Mouse (Mus musculus) embryonic facial prominence, embryonic 15.5 days (tissue): ENCODE measurements around the gene Ccm2l. TPM values are rescaled to one million over a fixed set of nuclear protein-coding genes. Genes with fewer than 3 reads are reported as not detected.

Experiments used
- ATAC-seq: fragments of 200-750 bp; cut with Nextera tagmentation; 2 replicates; pipeline ENCODE4 v1.8.0; 2017; ENCODE audit warnings: low read depth, moderate TSS enrichment; ENCODE audit not compliant: insufficient number of reproducible peaks, low FRiP score, low TSS enrichment
- H3K27ac ChIP-seq: fragments of 300-500 bp; sonication (generic); replicated peaks from 2 replicates; pipeline ENCODE4 v1.5.1; 2015; ENCODE audit warnings: mild to moderate bottlenecking, inconsistent platforms
- H3K27me3 ChIP-seq: fragments of 300-500 bp; sonication (generic); 2 replicates; pipeline ENCODE4 v1.6.1; 2015; ENCODE audit warnings: inconsistent platforms
- H3K36me3 ChIP-seq: fragments of 300-500 bp; sonication (generic); 2 replicates; pipeline ENCODE4 v1.6.1; 2015; ENCODE audit warnings: mild to moderate bottlenecking, inconsistent platforms
- H3K4me1 ChIP-seq: fragments of 300-500 bp; sonication (generic); 2 replicates; pipeline ENCODE4 v1.6.1; 2015; ENCODE audit warnings: inconsistent platforms
- H3K4me2 ChIP-seq: fragments of 300-500 bp; sonication (generic); replicated peaks from 2 replicates; pipeline ENCODE4 v1.6.1; 2015; ENCODE audit warnings: mild to moderate bottlenecking, inconsistent platforms
- H3K4me3 ChIP-seq: fragments of 300-500 bp; sonication (generic); replicated peaks from 2 replicates; pipeline ENCODE4 v1.5.1; 2015; ENCODE audit warnings: mild to moderate bottlenecking, inconsistent platforms
- H3K9ac ChIP-seq: fragments of 300-500 bp; sonication (generic); 2 replicates; pipeline ENCODE4 v1.6.1; 2015; ENCODE audit warnings: inconsistent platforms
- H3K9me3 ChIP-seq: fragments of 300-500 bp; sonication (generic); replicated peaks from 2 replicates; pipeline ENCODE4 v1.6.1; 2016; ENCODE audit warnings: inconsistent platforms
- WGBS: fragments of 180-500 bp; shearing (Covaris S2); methylation state at CpG from one replicate; pipeline ENCODE4 v1.1.7; 2015; 5-methylcytosine and 5-hydroxymethylcytosine counted together
- polyA plus RNA-seq: library from polyadenylated mRNA; unstranded; fragments of >200 nt; fragmentation: Nextera tagmentation; extraction: Ambion mirVana; gene quantifications from 2 replicates; pipeline ENCODE4 v1.2.1, GENCODE M21; 2015

Gene Ccm2l
- polyA plus RNA-seq, 1 experiment from 2014 or later, result 3.0 TPM

GRCm38 (mm10) chr2:153107802-153108201, 42.0 kb downstream of the Ccm2l start:
- Histone ChIP-seq H3K4me3 (peak overlapping the region; percentile 43), H3K27ac (no peak overlapping the region), H3K36me3 (no peaks in the 10 kb centered on the region), H3K9me3 (no peaks in the 10 kb centered on the region), H3K27me3 (peaks cover 52% of the 10 kb centered on the region), H3K4me2 (peak overlapping the region; percentile 72), H3K9ac (no peak overlapping the region), H3K4me1 (peaks cover 20% of the 10 kb centered on the region)
- no peak for ATAC-seq
- 3% methylated on average over 15 of the region's 15 CpGs for WGBS

DNA sequence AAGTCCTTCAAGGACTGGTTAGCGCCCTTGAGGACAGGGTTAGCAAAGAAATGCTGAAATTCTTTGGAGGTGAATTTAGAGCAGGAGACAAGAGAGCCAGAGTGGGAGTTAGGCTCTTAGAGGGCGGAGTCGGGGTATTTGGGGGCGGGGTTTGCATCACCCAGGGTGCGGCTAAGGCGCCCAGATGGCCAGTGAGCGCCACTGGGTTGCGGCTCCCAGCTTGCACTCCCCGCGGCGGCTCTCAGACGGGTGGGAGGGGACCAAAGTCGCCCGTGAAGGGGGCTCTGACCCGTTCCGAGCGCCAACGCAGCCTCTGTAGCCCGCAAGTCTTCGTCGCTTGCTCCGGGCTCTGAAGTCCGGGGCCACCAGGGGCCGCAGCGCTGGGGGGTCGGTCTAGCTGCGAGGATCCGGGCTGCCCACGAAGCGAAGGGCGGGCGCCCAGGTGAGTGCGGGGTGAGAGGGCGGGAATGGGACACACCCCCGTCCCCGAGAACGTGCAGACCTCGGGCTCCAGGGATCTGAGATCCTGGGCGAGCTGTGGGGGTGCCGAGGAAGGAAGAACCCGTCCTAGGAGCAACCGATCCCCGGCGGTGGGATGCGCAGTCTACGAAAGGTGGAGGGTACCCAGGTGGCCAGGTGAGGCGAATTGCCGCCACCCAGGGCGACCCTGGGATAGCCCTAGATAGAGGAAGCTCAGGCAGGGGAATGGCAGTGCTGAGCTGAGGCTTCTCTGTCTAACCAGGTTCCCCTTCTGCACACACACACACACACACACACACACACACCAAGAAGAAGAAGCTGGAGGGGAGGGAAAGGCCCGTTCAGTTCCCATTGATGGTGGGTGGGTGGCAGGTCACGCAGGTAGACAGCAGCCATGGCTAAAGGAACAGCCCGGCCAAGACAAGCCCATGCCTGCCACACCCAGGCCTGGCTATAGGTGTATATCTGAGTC, 42.8 kb downstream of the Ccm2l start, which contains the start of gene Hck:
Hck (plus strand) TSS at position 156 of the 952 bp plus-strand sequence.
- H3K9me3 ChIP-seq, result no peaks in the 10 kb centered on the region
- WGBS, result 4% methylated on average over 52 of the region's 52 CpGs
- H3K4me2 ChIP-seq, result peak within 1 kb of the TSS; percentile 72
- 0 out of 2 replicates have a peak, but pooled peaks have one; percentile 61 for ATAC-seq
- peaks cover 20% of the 10 kb centered on the region for H3K4me1 ChIP-seq
- peaks cover 52% of the 10 kb centered on the region for H3K27me3 ChIP-seq
- peak within 1 kb of the TSS; percentile 43 for H3K4me3 ChIP-seq
- no peak within 1 kb of the TSS for H3K27ac ChIP-seq
- no peaks in the 10 kb centered on the region for H3K36me3 ChIP-seq
- H3K9ac ChIP-seq, result no peak within 1 kb of the TSS

DNA sequence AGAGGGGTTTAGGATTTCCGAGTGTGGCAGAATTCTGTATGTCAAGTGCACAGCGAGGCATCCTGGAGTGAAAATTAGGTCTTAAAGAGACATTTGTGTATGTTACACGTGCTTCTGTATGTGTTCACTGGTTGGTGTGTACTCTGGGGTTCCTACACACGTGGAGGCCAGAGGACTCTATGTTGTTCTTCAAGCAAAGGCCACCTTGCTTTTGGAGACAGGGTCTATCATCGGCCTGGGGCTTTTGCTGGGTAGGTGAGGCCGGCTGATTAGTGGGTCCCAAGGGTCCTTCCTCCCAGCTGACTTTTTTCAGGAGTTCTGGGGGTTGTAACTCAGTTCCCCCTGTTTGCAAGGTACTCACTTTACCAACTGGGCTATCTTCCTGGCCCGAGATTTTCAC, 43.8 kb downstream of the Ccm2l start:
- Histone ChIP-seq H3K36me3 (no peaks in the 10 kb centered on the region), H3K4me3 (no peak overlapping the region), H3K4me2 (no peak overlapping the region), H3K27ac (no peak overlapping the region), H3K27me3 (peaks cover 52% of the 10 kb centered on the region), H3K9ac (no peak overlapping the region), H3K9me3 (no peaks in the 10 kb centered on the region), H3K4me1 (peaks cover 20% of the 10 kb centered on the region)
- no peak for ATAC-seq
- WGBS, result 63% methylated on average over 7 of the region's 7 CpGs

DNA sequence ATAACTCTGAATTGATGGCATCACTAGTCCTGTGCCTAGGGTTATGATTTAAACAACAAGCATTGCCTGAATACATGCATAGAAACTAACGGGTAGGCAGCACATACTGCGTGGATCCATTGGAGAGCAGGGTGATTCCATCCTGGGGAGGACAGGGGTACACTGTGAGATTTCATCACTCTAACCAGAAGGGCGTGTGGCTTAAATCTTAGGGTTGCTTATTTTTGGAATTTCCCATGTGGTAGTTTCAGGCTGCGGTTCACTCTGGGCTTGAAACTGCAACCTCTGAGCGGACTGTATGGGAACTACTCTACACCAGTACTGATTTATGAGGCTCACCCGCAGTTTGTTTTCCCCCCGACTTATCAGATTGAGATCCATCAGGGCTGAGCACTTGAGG, 45.5 kb downstream of the Ccm2l start:
- H3K4me1 ChIP-seq, result peaks cover 20% of the 10 kb centered on the region
- no peak overlapping the region for H3K9ac ChIP-seq
- H3K4me2 ChIP-seq, result no peak overlapping the region
- WGBS, result 82% methylated on average over 7 of the region's 7 CpGs
- H3K27ac ChIP-seq, result no peak overlapping the region
- peaks cover 48% of the 10 kb centered on the region for H3K27me3 ChIP-seq
- no peak overlapping the region for H3K4me3 ChIP-seq
- H3K36me3 ChIP-seq, result no peaks in the 10 kb centered on the region
- no peak for ATAC-seq
- no peaks in the 10 kb centered on the region for H3K9me3 ChIP-seq

DNA sequence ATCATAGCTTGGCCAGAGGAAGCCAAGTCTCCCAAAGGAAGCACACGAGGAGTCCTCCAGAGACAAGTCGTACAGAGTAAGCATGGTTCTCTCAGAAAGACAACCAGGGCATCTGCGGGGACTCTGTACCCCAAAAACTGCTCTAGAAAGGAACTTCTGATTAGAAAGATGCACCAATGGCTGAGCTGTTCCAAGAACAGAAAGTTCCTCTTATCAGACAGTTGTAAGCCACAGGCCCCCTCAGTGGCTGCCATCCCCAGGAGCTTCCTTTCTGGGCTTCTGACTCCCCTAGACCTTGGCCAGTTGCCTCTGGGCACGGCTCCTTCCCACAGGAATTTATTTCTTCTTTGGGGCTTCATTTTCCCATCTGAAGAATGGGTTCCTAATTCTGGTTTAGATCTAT, 49.9 kb downstream of the Ccm2l start:
- 69% methylated on average over 4 of the region's 4 CpGs for WGBS
- no peak overlapping the region for H3K4me2 ChIP-seq
- no peaks in the 10 kb centered on the region for H3K9me3 ChIP-seq
- H3K4me3 ChIP-seq, result no peak overlapping the region
- H3K4me1 ChIP-seq, result no peaks in the 10 kb centered on the region
- H3K9ac ChIP-seq, result no peak overlapping the region
- no peak for ATAC-seq
- no peak overlapping the region for H3K27ac ChIP-seq
- H3K36me3 ChIP-seq, result no peaks in the 10 kb centered on the region
- H3K27me3 ChIP-seq, result peaks cover 9% of the 10 kb centered on the region; the same call in 1 of the 2 replicates

DNA sequence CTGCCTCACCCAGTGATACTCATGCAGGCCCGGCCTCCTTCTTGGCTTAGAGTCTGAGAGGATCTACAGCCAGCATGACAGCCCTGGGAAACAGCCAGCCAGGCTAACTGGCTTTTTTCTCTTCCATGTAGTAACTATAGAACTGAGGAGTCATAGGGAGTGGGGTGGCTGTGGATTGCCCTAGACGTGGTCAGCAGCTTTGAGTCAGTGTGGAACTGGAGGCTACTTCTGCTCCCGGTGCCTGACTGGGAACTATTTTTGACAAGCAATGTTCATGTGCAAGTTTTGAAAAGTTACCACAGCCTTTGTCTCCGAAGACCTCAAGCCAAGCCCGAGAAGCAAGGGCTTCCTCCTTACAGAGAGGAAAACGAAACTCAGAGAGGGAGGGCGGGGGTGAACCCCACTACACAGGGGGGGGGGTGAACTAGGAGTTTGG, 51.3 kb downstream of the Ccm2l start:
- ATAC-seq, result no peak
- Histone ChIP-seq H3K9me3 (no peaks in the 10 kb centered on the region), H3K4me1 (no peaks in the 10 kb centered on the region), H3K27me3 (no peaks in the 10 kb centered on the region), H3K9ac (no peak overlapping the region), H3K36me3 (no peaks in the 10 kb centered on the region), H3K4me2 (no peak overlapping the region), H3K27ac (no peak overlapping the region), H3K4me3 (no peak overlapping the region)
- 71% methylated on average over 7 of the region's 7 CpGs for WGBS

DNA sequence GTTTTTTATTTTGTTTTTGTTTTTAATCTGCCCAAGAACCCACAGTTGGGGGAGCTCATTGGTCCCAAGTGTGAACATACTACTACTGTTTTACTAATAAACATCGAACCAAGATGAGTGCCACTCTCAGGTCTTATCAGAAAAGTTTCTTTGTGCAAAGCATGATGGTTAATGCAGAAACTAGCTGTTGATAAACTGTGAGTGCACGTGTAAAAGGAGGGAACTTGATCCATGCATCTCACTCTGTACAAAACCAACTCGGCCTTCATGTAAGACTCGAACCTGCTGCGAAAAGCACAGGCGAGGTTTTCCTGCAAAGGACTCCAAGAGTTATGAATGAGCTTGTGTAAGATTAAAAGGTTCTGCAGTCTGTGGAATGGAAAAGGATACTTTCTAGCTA, 53.7 kb downstream of the Ccm2l start:
- H3K9me3 ChIP-seq, result no peaks in the 10 kb centered on the region
- H3K36me3 ChIP-seq, result no peaks in the 10 kb centered on the region
- WGBS, result 87% methylated on average over 6 of the region's 6 CpGs
- H3K4me1 ChIP-seq, result no peaks in the 10 kb centered on the region
- H3K27me3 ChIP-seq, result no peaks in the 10 kb centered on the region
- no peak overlapping the region for H3K4me2 ChIP-seq
- no peak overlapping the region for H3K9ac ChIP-seq
- no peak overlapping the region for H3K4me3 ChIP-seq
- no peak overlapping the region for H3K27ac ChIP-seq
- no peak for ATAC-seq

- Histone ChIP-seq H3K9me3 (no peaks in the 10 kb centered on the region), H3K27ac (no peak overlapping the region), H3K36me3 (no peaks in the 10 kb centered on the region), H3K4me1 (no peaks in the 10 kb centered on the region), H3K4me3 (no peak overlapping the region), H3K4me2 (no peak overlapping the region), H3K9ac (no peak overlapping the region), H3K27me3 (no peaks in the 10 kb centered on the region)
- 70% methylated on average over 8 of the region's 8 CpGs for WGBS
- no peak for ATAC-seq
Observed at GRCm38 (mm10) chr2:153120126-153120525, 54.4 kb downstream of the Ccm2l start.

DNA sequence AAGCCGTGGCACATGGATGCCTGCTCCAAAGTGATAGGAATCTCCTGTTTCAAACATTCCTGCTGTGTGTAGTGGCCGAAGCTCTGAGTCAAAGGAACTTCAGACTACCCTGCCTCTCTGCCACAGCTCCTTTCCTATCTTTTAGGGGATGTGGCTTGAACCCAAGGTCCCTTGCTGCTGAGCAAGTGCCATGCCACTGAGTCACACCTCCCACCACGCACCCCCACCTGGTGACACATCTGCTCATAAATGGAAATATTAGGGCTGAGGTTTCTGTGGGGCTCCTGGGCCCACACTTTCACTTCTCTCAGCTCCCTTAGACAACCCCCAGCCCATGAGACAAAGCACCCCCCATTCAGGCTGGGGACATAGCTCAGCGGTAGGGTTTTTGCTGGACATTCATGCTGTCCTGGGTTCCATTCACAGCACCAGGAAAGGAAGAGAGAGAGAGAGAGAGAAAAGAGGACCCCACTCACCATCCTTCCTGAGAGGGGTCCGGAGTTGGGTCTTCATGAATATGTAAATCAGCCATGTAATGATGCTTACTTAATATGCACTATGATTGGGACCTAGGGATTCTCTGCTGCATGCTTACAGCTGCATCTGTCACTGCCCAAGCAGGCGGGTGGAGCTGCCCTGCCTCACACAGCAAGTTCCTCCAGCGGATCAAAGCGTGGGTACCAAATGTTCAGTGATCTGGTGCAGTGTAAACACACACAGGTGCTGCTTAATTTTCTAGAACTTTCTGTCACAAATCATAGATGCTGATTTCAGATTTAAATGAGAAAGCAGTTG, 56.3 kb downstream of the Ccm2l start:
- Histone ChIP-seq H3K4me2 (no peak overlapping the region), H3K36me3 (no peaks in the 10 kb centered on the region), H3K27me3 (peaks cover 2% of the 10 kb centered on the region; the same call in 1 of the 2 replicates), H3K9ac (no peak overlapping the region), H3K27ac (no peak overlapping the region), H3K9me3 (no peaks in the 10 kb centered on the region), H3K4me1 (no peaks in the 10 kb centered on the region), H3K4me3 (no peak overlapping the region)
- ATAC-seq, result no peak
- 71% methylated on average over 8 of the region's 8 CpGs for WGBS

- Histone ChIP-seq H3K9me3 (no peaks in the 10 kb centered on the region), H3K36me3 (no peaks in the 10 kb centered on the region), H3K9ac (no peak overlapping the region), H3K27me3 (peaks cover 3% of the 10 kb centered on the region; the same call in 1 of the 2 replicates), H3K4me1 (no peaks in the 10 kb centered on the region), H3K27ac (no peak overlapping the region), H3K4me3 (no peak overlapping the region), H3K4me2 (no peak overlapping the region)
- no peak for ATAC-seq
- WGBS, result 88% methylated on average over 7 of the region's 7 CpGs
Observed at GRCm38 (mm10) chr2:153122701-153123100, 56.9 kb downstream of the Ccm2l start.

DNA sequence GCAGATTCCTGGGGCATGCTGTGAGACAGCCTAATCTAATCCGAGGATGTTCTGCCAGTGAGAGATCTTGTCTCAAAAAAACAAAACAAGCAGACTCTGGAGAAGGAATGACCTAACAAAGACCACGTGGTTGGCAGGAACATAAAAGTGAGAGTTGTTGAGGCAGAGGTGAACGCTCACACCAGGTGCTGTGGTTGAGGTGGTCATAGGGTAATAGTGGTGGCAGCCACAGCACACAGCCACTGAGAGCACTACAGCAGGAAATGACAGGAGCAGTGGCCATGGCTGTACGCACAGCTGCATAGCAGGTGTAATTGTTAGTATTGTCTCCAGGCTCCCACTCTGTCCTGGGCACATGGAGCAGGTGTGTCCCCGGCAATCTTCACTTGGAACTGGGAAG, 60.1 kb downstream of the Ccm2l start:
- WGBS, result 51% methylated on average over 5 of the region's 5 CpGs

More for the DNA sequence above, 60.1 kb downstream of the Ccm2l start:
- Histone ChIP-seq H3K27me3 (peaks cover 3% of the 10 kb centered on the region; the same call in 1 of the 2 replicates), H3K36me3 (no peaks in the 10 kb centered on the region), H3K27ac (no peak overlapping the region), H3K9ac (no peak overlapping the region), H3K4me2 (no peak overlapping the region), H3K4me3 (no peak overlapping the region), H3K4me1 (no peaks in the 10 kb centered on the region), H3K9me3 (no peaks in the 10 kb centered on the region)
- ATAC-seq, result no peak
